Mouse (Mus musculus) small intestine, adult 2 months (tissue): ENCODE results near the gene Ing4. TPM values are rescaled to one million over a fixed set of nuclear protein-coding genes. Genes with fewer than 3 reads are reported as not detected.
A peak's percentile ranks its signal among the peaks of the same experiment; 100 is the strongest.
"Not testable (repeated sequence)": the region's sequence is repeated elsewhere in the genome, so short reads cannot be mapped to it uniquely, and the experiment has no call there.

Experiments
- H3K27ac ChIP-seq: fragments of 200-500 bp; 2 replicates; pipeline ENCODE4 v1.5.1; 2012; ENCODE audit warnings: low read depth, low read length, control low read depth, inconsistent platforms; ENCODE audit not compliant: insufficient read depth
- H3K27me3 ChIP-seq: fragments of 200-500 bp; 2 replicates; pipeline ENCODE4 v1.6.1; 2012; ENCODE audit warnings: mild to moderate bottlenecking, moderate library complexity, low read length, inconsistent platforms; ENCODE audit not compliant: control insufficient read depth, insufficient read depth
- H3K36me3 ChIP-seq: fragments of 200-500 bp; 2 replicates; pipeline ENCODE4 v1.6.1; 2012; ENCODE audit warnings: mild to moderate bottlenecking, low read length, control low read depth, inconsistent platforms; ENCODE audit not compliant: control insufficient read depth, insufficient read depth
- H3K4me1 ChIP-seq: fragments of 200-500 bp; 2 replicates; pipeline ENCODE4 v1.6.1; 2012; ENCODE audit warnings: low read length, inconsistent platforms, mixed read lengths; ENCODE audit not compliant: control insufficient read depth, insufficient read depth, insufficient read length
- H3K4me3 ChIP-seq: fragments of 200-500 bp; 2 replicates; pipeline ENCODE4 v1.5.1; 2012; ENCODE audit warnings: low read depth, mild to moderate bottlenecking, control low read depth, inconsistent platforms, low read length, moderate library complexity
- CTCF ChIP-seq: fragments of 200-500 bp; IDR thresholded peaks from 2 replicates; pipeline ENCODE4 v1.5.1; 2012; ENCODE audit warnings: low read depth, mild to moderate bottlenecking, control low read depth, inconsistent platforms, low read length, moderate library complexity, mixed read lengths; ENCODE audit not compliant: insufficient replicate concordance, insufficient read length; ENCODE audit errors: extremely low read depth
- POLR2A ChIP-seq: fragments of 200-500 bp; IDR thresholded peaks from 2 replicates; pipeline ENCODE4 v1.6.1; 2012; ENCODE audit warnings: low read depth, mild to moderate bottlenecking, control low read depth, inconsistent platforms, low read length, moderate library complexity
- WGBS: fragments of 180-500 bp; shearing (Covaris S2); methylation state at CpG from one replicate; pipeline ENCODE4 v1.1.7; 2018; 5-methylcytosine and 5-hydroxymethylcytosine counted together
- polyA plus RNA-seq: library from polyadenylated mRNA; depleted of rRNA; stranded (reverse); fragments of >200 nt; gene quantifications from 2 replicates; pipeline ENCODE4 v1.2.3, GENCODE M21; 2012

Gene Ing4
- polyA plus RNA-seq, 1 experiment: 32.7 TPM

- Histone ChIP-seq H3K27ac (peak overlapping the region; percentile 94), H3K36me3 (peaks cover 20% of the 10 kb centered on the region), H3K4me3 (peak overlapping the region; percentile 94), H3K4me1 (peaks cover 2% of the 10 kb centered on the region; the same call in 1 of the 2 replicates), H3K27me3 (no peaks in the 10 kb centered on the region)
- WGBS: under 1% methylated on average over 76 of the region's 78 CpGs
- TF ChIP-seq POLR2A (peak; percentile 62; the same call in 1 of the 2 replicates), CTCF (no peak)
These were observed 30.1 kb upstream of the Ing4 start for GRCm38 (mm10) chr6:125009181-125010073.

DNA sequence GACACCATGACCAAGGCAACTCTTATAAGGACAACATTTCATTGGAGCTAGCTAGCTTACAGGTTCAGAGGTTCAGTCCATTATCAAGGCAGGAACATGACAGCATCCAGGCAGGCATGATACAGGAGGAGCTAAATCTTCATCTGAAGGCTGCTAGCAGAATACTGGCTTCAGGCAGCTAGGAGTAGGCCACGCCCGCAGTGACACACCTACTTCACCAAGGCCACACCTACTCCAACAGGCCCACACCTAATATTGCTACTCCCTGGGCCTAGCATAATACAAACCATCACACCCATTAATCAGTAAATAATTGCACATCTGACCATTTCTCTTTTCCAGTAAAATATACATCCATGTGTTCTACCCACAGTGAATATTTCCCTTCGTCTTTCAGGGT, 21.9 kb upstream of the Ing4 start:
- Histone ChIP-seq H3K27ac (no peak overlapping the region), H3K27me3 (no peaks in the 10 kb centered on the region), H3K4me1 (no peaks in the 10 kb centered on the region), H3K4me3 (no peak overlapping the region), H3K36me3 (peaks cover 43% of the 10 kb centered on the region)
- no peak for TF ChIP-seq POLR2A
- TF ChIP-seq CTCF: no peak
- 81% methylated on average over 3 of the region's 3 CpGs for WGBS

DNA sequence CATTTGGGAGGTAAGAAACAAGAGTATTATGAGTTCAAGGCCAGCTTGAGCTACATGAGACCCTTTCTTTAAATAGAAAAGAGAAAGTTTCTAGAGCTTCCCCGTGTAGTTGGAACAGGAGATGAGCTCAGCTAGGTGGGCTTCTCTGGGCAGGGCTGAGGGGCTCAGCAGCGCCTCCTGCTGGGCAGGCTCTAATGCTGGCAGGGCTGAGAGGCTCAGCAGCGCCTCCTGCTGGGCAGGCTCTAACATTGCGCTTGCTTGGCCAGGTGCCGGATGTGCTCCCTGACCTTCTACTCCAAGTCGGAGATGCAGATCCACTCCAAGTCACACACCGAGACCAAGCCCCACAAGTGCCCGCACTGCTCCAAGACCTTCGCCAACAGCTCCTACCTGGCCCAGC, 9.0 kb upstream of the Ing4 start:
- H3K27me3 ChIP-seq, H3K27ac ChIP-seq, H3K4me1 ChIP-seq, H3K4me3 ChIP-seq: not testable (repeated sequence)
- H3K36me3 ChIP-seq: peaks cover 57% of the 10 kb centered on the region
- 44% methylated on average over 9 of the region's 9 CpGs for WGBS
- TF ChIP-seq CTCF: peak; percentile 99

DNA sequence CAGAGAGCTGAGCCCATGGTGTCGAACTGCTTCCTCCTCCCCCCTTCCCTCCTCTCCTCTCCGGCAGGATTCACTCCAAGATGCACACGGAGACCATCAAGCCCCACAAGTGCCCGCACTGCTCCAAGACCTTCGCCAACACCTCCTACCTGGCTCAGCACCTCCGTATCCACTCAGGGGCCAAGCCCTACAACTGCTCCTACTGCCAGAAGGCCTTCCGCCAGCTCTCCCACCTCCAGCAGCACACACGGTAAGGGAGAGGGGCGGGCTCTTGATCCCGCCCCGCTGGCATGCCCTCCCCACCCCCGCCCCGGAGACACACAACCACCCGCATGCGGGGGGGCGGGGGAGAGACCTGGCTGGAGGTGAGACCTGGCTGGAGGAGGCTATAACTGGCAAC, 8.0 kb upstream of the Ing4 start:
- Histone ChIP-seq H3K4me3 (no peak overlapping the region), H3K36me3 (peaks cover 60% of the 10 kb centered on the region), H3K4me1 (no peaks in the 10 kb centered on the region), H3K27ac (no peak overlapping the region), H3K27me3 (no peaks in the 10 kb centered on the region)
- 83% methylated on average over 16 of the region's 16 CpGs for WGBS
- TF ChIP-seq CTCF: no peak
- TF ChIP-seq POLR2A: no peak

DNA sequence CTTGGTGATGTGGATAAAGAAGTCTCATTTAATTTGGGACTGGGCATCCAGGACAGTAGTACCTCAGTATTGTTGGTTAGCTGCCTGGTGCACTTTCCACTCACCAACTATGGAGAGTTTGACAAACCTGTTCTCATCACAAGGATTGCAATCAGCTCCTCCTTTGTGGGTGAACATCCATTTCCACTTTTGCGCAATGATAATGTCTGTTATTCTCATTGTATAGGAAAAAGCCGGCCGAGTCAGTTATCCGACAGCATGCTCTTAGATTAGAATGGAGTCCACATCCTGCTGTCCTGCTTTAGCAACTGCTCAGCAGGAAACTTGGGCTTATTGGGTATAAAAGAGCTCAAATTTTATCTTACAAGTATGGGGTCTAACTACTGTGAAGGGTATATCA, 894 bp upstream of the Ing4 start:
- Histone ChIP-seq H3K27me3 (no peaks in the 10 kb centered on the region), H3K4me3 (no peak overlapping the region), H3K4me1 (peaks cover 4% of the 10 kb centered on the region; the same call in 1 of the 2 replicates), H3K36me3 (peaks cover 29% of the 10 kb centered on the region), H3K27ac (no peak overlapping the region)
- TF ChIP-seq CTCF (no peak), POLR2A (no peak)
- 96% methylated on average over 4 of the region's 4 CpGs for WGBS

DNA sequence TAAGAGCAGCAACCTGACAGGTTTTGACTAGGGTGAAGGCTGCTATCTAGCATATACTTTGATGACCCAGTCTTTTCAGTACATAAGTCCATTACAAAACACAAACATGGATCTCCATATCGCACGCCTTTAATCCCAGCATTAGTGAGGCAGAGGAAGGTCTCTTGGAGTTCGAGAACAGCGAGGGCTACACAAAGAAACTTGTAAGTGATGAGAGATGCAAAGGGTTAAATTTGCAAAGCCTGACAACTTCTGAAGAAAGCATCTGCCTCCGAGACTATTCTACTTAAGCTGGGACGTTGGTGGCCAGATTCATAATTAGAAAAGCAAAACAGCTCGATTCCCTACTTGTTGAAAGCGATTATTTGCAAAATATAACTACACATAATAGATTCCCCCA, 429 bp upstream of the Ing4 start:
- no peak for TF ChIP-seq POLR2A
- no peak for TF ChIP-seq CTCF
- H3K27ac ChIP-seq: peak overlapping the region; percentile 5; the same call in 1 of the 2 replicates
- peaks cover 29% of the 10 kb centered on the region for H3K36me3 ChIP-seq
- no peaks in the 10 kb centered on the region for H3K27me3 ChIP-seq
- WGBS: 6% methylated on average over 8 of the region's 8 CpGs
- no peak overlapping the region; the same call in 1 of the 2 replicates for H3K4me3 ChIP-seq
- H3K4me1 ChIP-seq: peaks cover 4% of the 10 kb centered on the region; the same call in 1 of the 2 replicates

GRCm38 (mm10) chr6:125040221-125040620, 661 bp downstream of the Ing4 start:
- TF ChIP-seq POLR2A (no peak), CTCF (no peak)
- Histone ChIP-seq H3K4me3 (peak overlapping the region; percentile 77), H3K27me3 (no peaks in the 10 kb centered on the region), H3K36me3 (peaks cover 28% of the 10 kb centered on the region), H3K4me1 (peaks cover 4% of the 10 kb centered on the region; the same call in 1 of the 2 replicates), H3K27ac (no peak overlapping the region)
- WGBS: 6% methylated on average over 7 of the region's 7 CpGs
